Mouse (Mus musculus) intestine, postnatal 0 days (tissue): ENCODE results near the gene Ncoa1. TPM values are rescaled to one million over a fixed set of nuclear protein-coding genes. Genes with fewer than 3 reads are reported as not detected.
"Not testable (repeated sequence)": the region's sequence is repeated elsewhere in the genome, so short reads cannot be mapped to it uniquely, and the experiment has no call there.

ENCODE experiments used
- ATAC-seq: fragments of 200-750 bp; cut with Nextera tagmentation; 2 replicates; pipeline ENCODE4 v1.8.0; 2017; ENCODE audit warnings: mild to moderate bottlenecking, moderate TSS enrichment, moderate library complexity
- H3K27ac ChIP-seq: fragments of 300-500 bp; sonication (generic); 2 replicates; pipeline ENCODE4 v1.5.1; 2014; ENCODE audit warnings: mild to moderate bottlenecking, low read depth, low read length, moderate library complexity
- H3K27me3 ChIP-seq: fragments of 300-500 bp; sonication (generic); replicated peaks from 2 replicates; pipeline ENCODE4 v1.6.1; 2014; ENCODE audit warnings: low read length, mixed read lengths; ENCODE audit not compliant: control insufficient read depth, insufficient read depth
- H3K36me3 ChIP-seq: fragments of 300-500 bp; sonication (generic); 2 replicates; pipeline ENCODE4 v1.6.1; 2014; ENCODE audit warnings: mild to moderate bottlenecking, moderate library complexity; ENCODE audit not compliant: control insufficient read depth, insufficient read depth
- H3K4me1 ChIP-seq: fragments of 300-500 bp; sonication (generic); replicated peaks from 2 replicates; pipeline ENCODE4 v1.6.1; 2014; ENCODE audit warnings: antibody characterized with exemption, low read length, mixed read lengths; ENCODE audit not compliant: control insufficient read depth, insufficient read depth
- H3K4me2 ChIP-seq: fragments of 300-500 bp; sonication (generic); replicated peaks from 2 replicates; pipeline ENCODE4 v1.6.1; 2014; ENCODE audit warnings: low read depth, mild to moderate bottlenecking, moderate library complexity
- H3K4me3 ChIP-seq: fragments of 300-500 bp; sonication (generic); 2 replicates; pipeline ENCODE4 v1.5.1; 2014; ENCODE audit warnings: low read depth, low read length
- H3K9ac ChIP-seq: fragments of 300-500 bp; sonication (generic); 2 replicates; pipeline ENCODE4 v1.6.1; 2014; ENCODE audit warnings: mild to moderate bottlenecking, low read depth, low read length
- H3K9me3 ChIP-seq: fragments of 300-500 bp; sonication (generic); 2 replicates; pipeline ENCODE4 v1.6.1; 2016; ENCODE audit warnings: mixed run types; ENCODE audit not compliant: control insufficient read depth
- CTCF ChIP-seq: sonication (generic); IDR thresholded peaks from 2 replicates; pipeline ENCODE4 v1.5.1; 2016; ENCODE audit warnings: low read depth, mild to moderate bottlenecking, control low read depth, antibody characterized with exemption, moderate library complexity
- WGBS: fragments of 180-500 bp; shearing (Covaris S2); extraction: QIAGEN DNeasy Blood & Tissue Kit; methylation state at CpG from one replicate; pipeline ENCODE4 v1.1.7; 2014; 5-methylcytosine and 5-hydroxymethylcytosine counted together
- polyA plus RNA-seq: library from polyadenylated mRNA; unstranded; fragments of >200 nt; fragmentation: Nextera tagmentation; extraction: Ambion mirVana; gene quantifications from 2 replicates; pipeline ENCODE4 v1.2.1, GENCODE M21; 2015

The Ncoa1 gene
- polyA plus RNA-seq, 1 experiment from 2014 or later, result 6.6 TPM

DNA sequence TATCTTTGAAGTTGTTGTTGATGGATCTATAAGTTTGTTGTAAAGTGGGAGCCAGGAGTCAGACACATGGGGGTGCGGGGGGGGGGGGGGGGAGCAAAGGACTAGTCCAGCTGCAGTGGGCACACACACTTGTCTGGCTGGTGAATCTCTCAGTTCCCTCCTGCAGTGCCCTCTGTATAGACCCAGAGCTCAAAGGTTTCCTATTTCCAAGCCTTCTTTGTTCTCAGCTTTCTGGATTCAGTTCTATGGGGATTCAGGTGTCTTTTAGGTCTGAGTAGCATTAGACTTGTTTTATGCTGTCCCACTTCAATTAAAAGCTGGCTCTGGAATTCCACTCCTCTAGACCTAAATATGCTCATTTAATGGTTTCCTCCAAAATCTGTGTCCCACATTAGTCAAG, 117.5 kb downstream of the Ncoa1 start:
- ATAC-seq, result no peak
- Histone ChIP-seq H3K4me2 (no peak overlapping the region), H3K36me3 (no peaks in the 10 kb centered on the region), H3K27ac (no peak overlapping the region), H3K4me1 (no peaks in the 10 kb centered on the region), H3K9me3 (no peaks in the 10 kb centered on the region), H3K9ac (no peak overlapping the region), H3K27me3 (no peaks in the 10 kb centered on the region), H3K4me3 (no peak overlapping the region)
- 40% methylated on average over 1 of the region's 1 CpGs for WGBS
- no peak for TF ChIP-seq CTCF

DNA sequence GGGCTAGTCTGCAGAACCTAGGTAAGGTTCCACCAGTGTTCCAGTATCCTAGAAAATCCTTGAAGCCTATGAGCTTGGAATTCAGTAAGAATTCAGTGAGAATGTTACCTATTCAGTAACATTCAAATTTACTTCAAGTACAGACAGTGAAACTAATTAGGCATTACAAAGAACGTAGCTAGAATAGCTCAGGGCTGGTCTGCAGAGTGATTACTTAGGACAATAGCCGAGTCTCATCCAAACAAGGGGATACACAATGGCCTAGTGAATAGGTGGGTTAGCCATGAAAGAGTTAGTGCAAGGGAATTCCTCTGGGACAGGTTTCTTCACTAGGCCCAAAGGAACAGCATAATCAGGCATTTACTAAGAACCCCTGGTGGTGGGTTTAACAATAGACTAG, 118.3 kb downstream of the Ncoa1 start:
- not testable (repeated sequence) for H3K4me3 ChIP-seq, ATAC-seq, H3K9ac ChIP-seq, H3K4me1 ChIP-seq, H3K27ac ChIP-seq, H3K9me3 ChIP-seq, H3K36me3 ChIP-seq, H3K27me3 ChIP-seq, H3K4me2 ChIP-seq
- WGBS, result 86% methylated on average over 2 of the region's 2 CpGs

DNA sequence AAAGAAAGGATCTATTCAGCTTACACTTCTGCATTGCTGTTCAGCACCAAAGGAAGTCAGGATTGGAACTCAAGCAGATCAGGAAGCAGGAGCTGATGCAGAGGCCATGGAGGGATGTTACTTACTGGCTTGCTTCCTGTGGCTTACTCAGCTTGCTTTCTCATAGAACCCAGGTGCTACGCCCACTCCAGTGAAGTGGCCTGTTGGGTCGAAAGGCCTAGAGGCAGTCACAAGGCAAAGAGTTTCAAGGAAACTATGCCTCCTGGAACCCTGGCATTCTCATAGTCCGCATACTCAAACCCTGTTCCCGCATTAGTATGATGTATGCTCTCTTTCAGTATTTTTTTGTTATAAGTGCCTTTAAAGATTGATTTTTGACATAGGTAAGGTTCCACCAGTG, 118.9 kb downstream of the Ncoa1 start:
- H3K4me1 ChIP-seq, result no peaks in the 10 kb centered on the region
- H3K9ac ChIP-seq, result no peak overlapping the region
- WGBS, result 97% methylated on average over 4 of the region's 4 CpGs

GRCm38 (mm10) chr12:4356834-4357445, 120.0 kb downstream of the Ncoa1 start:
- Histone ChIP-seq H3K27me3 (no peaks in the 10 kb centered on the region), H3K4me2 (no peak overlapping the region), H3K36me3 (no peaks in the 10 kb centered on the region), H3K4me1 (no peaks in the 10 kb centered on the region), H3K9me3 (no peaks in the 10 kb centered on the region), H3K27ac (no peak overlapping the region), H3K4me3 (no peak overlapping the region), H3K9ac (no peak overlapping the region)
- no peak for ATAC-seq
- WGBS, result 83% methylated on average over 5 of the region's 5 CpGs
- no peak for TF ChIP-seq CTCF

More for the DNA sequence above, 118.9 kb downstream of the Ncoa1 start:
- no peak for ATAC-seq
- Histone ChIP-seq H3K36me3 (no peaks in the 10 kb centered on the region), H3K4me2 (no peak overlapping the region), H3K9me3 (no peaks in the 10 kb centered on the region), H3K4me3 (no peak overlapping the region), H3K27me3 (no peaks in the 10 kb centered on the region), H3K27ac (no peak overlapping the region)
- TF ChIP-seq CTCF, result no peak

GRCm38 (mm10) chr12:4355019-4355730, 121.8 kb downstream of the Ncoa1 start:
- H3K27me3 ChIP-seq, result no peaks in the 10 kb centered on the region
- no peak overlapping the region for H3K9ac ChIP-seq
- WGBS, result 59% methylated on average over 2 of the region's 2 CpGs
- no peaks in the 10 kb centered on the region for H3K36me3 ChIP-seq
- ATAC-seq, result no peak
- no peak overlapping the region for H3K27ac ChIP-seq
- TF ChIP-seq CTCF, result no peak
- no peak overlapping the region for H3K4me2 ChIP-seq
- no peaks in the 10 kb centered on the region for H3K4me1 ChIP-seq
- no peak overlapping the region for H3K4me3 ChIP-seq
- no peaks in the 10 kb centered on the region for H3K9me3 ChIP-seq

DNA sequence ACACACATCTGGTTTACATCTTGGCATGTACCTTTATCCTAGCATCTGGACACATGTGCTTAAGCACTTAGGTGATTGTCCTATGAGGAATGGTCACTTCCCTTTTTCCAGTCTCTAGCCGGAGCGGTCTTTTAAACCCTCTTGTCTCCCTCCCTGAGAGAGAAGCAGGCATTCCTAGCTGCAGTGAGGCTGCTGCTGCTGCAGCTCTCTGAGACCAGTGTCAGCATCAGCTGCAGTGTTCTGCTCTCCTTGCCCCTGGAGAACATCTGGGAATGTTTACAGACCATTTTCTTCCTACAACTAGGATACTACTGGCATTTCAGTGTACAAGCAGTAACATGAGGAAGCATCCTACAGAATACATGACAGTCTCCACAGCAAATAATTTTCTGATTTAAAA, 133.8 kb downstream of the Ncoa1 start:
- 85% methylated on average over 2 of the region's 2 CpGs for WGBS
- Histone ChIP-seq H3K4me1 (no peaks in the 10 kb centered on the region), H3K4me3 (no peak overlapping the region), H3K4me2 (no peak overlapping the region), H3K27ac (no peak overlapping the region), H3K9ac (no peak overlapping the region), H3K27me3 (no peaks in the 10 kb centered on the region), H3K9me3 (no peaks in the 10 kb centered on the region), H3K36me3 (no peaks in the 10 kb centered on the region)
- no peak for ATAC-seq
- no peak for TF ChIP-seq CTCF
